Mouse (Mus musculus) liver, postnatal 0 days (tissue): ENCODE data around the gene Blm.

ENCODE experiments used
- CTCF ChIP-seq: sonication (generic); IDR thresholded peaks from 2 replicates; pipeline ENCODE4 v1.5.1; 2016; ENCODE audit warnings: antibody characterized with exemption, low read depth
- EP300 ChIP-seq: IDR thresholded peaks from 2 replicates; pipeline ENCODE4 v1.6.1; 2016; ENCODE audit warnings: antibody characterized with exemption, low read depth, mild to moderate bottlenecking

DNA sequence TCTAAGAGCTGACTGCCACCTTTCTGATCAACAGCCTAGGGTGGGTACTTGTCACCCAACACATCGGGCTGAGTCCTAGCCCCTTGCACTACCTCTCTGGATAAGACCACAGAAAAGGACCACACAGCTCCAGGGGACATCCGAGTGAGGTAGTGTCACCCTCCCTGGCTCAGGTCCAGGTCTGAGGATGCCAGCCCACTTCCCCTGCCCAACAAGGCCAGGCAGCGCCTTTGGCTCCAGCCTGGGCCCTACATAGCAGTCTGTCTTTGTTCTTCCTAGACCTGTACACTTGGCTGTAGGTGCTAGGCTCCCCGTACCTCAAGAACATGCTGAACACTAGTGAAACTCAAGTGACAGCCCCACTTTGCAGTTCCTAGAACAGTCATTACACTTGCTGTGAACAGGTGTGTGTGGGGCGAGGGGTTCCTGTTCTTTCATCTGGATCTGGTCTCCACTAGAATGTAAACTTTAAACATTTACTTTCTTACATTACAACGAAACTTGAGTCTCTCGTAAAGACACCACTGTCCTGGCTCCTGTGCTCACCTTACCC, 120.5 kb downstream of the Blm start:
- TF ChIP-seq CTCF = no peak
- TF ChIP-seq EP300 = no peak
